Mouse (Mus musculus) kidney, postnatal 25 days (tissue): ENCODE data around the gene Dennd1a.

Experiments used
- DNase-seq, 2 experiments: peaks; one replicate each; pipeline ENCODE4 v3.0.0; 2021; ENCODE audit warnings: mixed read lengths in 2 of 2

Dennd1a gene

DNA sequence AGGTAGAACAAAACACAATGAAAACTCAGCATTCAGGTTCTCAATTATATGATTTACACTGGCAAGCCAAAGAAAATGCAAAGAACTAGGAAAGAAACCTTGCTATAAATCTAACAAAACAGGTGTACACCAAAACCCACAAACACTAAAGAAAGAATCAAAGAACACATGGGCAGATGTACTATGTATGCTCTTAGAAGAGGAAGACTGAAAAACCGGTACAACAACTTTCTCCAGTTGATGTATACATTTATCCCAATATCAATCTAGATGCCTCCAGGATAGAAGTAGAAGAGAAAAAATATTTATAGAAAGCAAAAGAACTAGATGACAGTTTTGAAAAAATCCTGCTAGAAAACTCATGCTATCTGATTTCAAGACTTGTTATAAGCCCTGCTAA lies 184.5 kb downstream of the Dennd1a start:
- DNase-seq = no peak

DNA sequence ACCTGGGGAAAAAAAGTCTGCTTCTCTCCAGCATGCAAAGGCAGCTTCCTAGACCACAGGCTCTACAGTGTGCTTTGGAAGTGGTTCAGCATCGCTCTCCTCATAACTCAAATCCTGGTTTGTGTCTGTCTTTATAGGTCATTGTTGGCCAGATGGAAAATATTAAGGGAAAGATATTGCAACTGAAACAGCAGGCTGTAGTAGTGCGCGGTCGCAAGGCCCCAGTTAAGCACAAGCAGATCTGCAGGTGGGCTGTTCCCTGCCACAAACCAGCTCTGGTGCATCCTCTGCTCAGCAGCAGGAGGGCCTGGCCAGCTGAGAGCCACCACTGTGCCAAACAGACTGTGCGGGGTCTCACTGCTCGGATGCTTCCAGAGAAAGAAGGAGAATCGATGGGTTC lies 186.9 kb downstream of the Dennd1a start:
- DNase-seq = peak in 1 of 2 experiments; percentile 35

DNA sequence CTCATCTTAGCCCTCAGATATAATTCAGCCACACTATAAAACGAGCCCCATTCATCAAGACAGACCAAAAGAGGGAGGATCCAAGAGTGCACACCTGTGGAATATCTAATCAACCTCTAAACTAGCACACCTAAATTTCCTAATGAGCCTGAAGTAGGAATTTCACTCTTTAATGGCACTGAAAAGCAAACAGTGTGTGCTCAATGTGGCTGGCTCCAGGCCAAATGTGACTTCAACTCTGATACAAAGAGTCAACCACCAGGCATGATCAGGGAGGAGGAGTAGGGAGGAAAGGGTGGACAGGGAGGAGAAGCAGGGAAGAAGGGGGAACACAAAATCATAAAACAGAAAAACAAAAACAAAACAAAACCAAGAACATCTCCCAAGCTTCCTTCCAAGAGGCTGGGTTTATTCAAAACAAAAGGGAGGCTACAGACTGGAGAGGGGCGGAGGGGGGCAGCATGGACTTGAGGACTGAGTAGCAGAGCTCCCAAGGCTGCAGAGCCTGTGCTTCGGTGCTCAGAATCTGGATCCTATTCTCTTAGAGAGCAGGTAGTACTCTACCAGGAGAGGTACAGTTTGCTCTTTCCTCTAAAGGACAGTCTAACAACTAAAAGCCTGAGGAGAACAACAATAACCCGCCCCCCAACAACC lies 187.9 kb downstream of the Dennd1a start:
- DNase-seq = peak; percentile 59 to 64

DNA sequence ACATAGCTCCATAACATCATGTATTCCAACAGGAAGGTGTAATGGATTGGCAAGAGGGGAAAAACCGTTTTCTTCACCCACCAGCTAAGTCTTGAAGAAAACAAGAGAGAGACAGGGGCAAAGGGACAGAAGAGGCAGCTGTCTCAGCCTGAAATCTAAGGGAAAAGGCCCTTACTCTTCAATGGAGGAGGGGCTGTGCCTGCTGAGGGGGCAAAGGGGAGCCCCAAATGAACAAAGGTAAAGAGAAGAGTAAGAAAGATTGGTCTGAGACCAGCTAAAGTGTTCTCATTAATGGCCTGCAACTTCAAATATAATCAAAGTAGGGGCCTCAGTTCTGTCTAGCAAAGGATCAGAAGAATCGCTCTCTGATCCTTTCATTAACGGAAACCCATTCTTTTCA lies 189.7 kb downstream of the Dennd1a start:
- no peak for DNase-seq

DNA sequence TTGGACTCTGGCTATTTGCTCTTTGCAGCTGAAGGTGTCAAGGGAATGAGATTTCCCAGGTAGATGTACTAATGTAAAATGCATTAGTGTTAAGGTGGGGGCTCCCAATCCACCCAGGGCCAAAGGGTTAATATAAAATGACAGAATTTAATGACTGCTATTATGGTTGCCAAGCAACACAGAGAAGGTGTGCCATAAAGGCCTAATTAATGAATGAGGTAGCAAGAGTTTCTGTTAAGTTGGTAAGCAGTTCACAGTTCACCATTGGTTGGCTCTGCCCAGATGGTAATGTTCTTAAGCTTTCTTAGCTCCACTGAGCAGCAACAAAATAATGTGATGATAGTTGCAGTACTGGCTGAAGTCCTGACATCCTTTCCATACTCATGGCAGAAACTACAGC lies 190.9 kb downstream of the Dennd1a start:
- DNase-seq = peak in 1 of 2 experiments; percentile 30

DNA sequence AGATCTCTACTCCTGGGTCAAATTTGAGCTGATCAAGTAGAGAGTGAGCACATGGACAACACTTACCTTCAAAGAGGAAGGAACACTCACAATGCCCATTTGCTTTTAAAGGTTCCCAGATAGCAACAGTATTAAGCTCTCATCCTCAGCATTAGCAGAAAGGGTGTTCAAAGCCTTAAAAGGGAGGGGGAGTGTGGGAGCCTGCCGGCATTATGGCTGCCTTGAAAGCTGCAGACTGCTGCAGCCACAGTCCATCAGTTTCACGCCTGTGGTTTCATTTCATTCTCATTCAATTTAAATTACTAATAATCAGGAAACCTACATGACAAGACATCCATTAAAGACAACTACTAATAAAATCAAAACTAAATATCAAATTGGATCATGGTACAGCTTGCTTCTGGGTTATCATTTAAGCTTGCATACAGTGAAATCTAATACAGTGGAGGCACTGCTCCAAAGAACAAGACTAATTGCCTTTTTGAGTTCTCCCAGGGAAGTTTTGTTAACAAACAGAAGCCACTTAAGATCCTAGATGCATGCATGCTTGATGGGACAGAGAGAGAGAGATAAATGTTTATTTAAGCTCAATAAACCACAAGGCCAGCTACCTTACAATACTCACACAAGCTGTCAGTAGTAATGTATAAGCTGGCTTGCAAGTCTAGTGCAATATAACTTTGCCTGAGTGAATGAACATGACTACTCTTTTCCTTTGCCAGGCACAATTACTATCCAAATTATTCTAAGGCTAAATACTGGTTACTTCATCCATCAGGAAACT lies 192.6 kb downstream of the Dennd1a start:
- DNase-seq = no peak

DNA sequence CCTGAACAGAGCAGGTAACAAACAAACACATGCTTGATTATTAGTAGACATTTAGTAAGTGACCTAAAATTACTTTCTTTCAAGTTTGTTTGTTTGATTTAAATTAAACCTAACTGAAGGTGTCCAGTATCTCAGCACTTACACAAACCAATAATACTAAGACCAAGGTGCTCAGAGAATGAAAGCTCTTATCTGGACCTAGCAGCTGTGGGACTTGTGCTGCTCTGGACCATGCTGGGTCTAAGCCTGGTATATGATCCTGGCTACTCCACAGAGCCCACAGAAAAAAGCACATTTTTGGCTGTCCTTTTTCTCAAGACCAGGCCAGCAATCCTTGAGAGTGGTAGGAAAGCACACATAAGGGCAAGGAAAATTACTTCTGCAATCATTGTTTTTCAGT lies 193.2 kb downstream of the Dennd1a start:
- DNase-seq = no peak

DNA sequence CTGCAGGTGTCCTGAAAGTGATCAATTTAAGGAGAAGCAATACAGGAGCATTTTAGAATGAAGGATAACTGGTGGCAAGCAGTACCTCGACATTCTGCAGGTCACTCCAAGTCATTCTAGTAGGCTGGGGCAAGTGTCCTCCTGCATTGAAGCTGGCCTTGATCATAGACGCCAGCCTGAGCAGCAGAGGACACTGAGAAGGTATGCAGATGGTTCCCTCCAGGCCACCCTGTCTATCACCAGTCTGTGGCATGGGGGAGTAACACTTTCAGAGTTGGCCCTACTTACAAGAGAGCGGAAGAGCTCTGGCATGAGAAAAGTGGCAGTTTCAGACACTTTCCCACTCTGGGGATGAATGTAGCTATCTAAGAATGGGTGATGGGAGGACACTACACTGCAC lies 193.9 kb downstream of the Dennd1a start:
- no peak for DNase-seq

DNA sequence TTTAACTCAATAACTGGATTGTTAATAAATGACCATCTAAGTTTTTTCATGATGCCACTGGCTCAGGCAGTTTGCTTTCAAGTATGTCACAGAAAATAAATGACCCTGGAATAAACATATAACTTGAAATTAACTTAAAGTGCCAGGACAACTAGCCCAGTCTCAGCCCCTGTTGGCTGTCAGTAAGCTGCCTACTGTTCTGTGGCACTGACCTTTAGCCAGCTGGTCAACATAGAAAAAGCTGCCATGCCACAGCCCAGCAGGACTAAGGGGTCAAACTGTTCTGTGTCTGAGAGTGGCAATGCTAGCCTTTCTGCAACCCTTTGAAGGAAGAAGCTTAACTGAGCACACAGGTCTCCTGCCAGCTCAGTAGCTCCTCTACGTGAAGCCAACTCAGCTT lies 198.8 kb downstream of the Dennd1a start:
- DNase-seq = peak; percentile 48 to 79

DNA sequence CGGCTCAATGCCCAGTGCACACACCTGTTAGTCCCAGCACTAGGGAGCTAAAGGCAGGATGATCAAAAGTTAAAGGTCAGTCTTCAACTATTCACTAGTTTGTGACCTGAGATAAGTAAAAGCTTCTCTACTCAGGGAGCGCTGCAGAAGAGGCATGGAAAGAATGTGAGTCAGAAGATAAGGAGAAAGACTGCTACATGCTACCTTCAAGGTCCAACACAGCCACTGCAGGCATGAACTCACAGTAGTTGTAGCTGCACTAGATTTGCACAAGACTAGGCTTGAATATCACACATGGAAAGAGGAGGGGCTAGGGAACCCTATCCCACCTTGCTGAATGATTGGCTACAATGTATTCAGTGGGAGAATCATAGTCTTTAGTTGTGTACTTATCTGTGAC lies 202.1 kb downstream of the Dennd1a start:
- DNase-seq = peak; percentile 16 to 43

DNA sequence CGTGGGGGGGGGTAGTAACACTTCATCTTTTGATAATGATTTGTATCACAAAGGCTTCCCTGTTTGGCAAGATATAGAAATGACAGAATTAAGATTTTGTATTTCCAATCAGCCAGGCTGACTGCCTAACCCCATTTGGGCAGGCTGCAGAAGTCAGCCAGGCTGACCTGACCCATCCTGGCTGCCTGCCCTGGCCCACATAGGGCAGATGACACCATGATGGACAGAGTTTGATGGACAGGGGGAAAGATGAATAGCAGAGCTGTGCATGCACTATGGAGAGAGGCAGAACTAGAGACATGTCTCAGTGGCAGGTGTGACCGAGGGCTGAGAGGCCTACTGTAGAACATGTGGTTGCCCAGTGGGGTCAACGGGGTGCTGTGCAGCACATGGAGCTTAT lies 203.9 kb downstream of the Dennd1a start:
- no peak for DNase-seq

DNA sequence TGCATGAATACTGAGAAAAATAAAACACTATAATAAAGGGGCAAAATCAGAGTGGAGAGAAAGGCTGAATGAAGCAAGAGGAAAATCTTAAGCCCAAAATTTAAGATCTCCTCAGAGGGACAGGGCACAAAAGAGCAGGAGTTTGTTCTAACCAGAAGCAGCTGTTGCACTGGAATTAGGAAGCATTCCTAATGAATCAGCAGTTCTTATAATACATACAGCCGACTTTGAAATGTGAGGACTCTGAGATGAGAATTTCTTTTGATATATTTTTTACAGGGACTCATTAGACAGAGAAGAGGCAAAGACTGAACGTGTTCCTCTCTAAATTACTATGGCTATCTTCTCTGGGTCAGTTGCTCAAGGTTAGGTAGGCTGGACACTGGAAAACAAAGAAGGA lies 212.7 kb downstream of the Dennd1a start:
- DNase-seq = no peak

DNA sequence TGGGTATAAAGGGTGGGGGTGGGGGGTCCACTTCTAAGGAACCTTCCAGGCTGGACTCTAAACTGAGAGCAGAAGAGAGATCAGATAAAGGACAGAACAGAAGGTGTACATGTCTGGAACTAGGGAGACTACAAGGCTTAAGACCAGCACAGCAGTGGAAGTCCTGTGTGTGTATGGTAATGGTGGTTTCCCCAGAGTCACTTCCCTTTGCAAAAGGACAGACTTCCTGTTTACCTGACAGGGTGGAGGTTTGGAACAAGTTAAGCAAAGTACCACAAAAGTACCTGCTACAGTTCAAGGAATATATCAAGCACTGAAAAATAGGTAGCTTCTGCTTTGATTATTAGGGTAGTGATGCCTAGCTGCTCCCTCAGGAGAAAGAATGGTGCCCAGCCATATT lies 215.1 kb downstream of the Dennd1a start:
- no peak for DNase-seq

DNA sequence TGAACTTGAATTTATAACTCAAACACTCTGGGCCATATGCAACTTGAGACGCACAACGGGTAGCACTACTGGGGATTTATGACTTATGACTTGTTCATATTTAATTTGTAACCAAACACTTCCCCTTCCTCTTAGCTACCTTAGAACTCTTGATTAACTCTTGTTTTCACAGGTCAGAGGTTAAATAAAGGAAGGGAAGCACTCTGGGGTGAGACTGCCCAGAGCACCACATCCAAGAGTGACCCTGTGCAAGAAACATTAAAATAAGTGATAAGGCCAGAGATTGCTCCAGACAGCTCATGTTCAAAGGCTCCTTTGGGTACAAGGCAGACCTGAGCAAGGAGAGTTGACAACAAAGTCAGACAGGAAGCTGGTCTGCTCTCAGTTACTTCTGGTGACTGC lies 219.0 kb downstream of the Dennd1a start:
- DNase-seq = no peak

DNA sequence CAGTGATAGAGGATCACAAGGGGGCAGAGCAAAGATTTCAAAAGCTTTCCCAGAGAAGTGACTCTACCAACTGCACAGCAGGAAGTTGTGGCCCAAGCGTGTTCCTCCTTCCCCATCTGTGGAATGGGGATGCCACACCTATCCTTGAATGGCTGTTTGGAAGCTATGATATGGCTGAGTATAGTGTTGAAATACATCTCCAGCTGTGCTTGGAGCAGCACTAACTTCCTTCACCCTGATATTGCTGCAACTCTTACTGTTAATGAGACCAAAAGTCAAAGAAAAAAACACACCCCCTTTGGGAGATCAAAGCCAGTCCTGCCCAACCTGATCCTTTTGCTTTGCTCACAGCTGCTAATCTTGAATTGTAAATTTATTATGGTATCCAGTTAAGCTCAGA lies 221.3 kb downstream of the Dennd1a start:
- DNase-seq = no peak

DNA sequence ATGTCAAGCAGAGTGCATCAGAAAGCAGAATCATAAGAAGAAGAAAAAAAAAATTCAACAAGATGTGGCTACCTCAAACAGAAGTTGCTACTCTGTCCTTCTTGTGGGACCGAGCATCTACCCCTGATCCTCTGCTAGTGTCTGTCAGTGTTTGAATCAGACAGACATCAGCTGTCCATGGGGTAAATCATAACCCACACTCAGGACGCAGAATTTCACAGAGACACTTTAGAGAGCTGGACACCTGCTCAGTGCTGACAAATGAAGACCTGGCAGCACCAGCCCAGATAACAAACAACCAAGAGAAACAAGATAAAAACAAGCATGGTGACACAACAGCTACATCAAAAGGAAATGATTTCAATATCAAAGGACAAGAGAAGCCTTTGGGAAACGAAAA lies 222.9 kb downstream of the Dennd1a start:
- no peak for DNase-seq

DNA sequence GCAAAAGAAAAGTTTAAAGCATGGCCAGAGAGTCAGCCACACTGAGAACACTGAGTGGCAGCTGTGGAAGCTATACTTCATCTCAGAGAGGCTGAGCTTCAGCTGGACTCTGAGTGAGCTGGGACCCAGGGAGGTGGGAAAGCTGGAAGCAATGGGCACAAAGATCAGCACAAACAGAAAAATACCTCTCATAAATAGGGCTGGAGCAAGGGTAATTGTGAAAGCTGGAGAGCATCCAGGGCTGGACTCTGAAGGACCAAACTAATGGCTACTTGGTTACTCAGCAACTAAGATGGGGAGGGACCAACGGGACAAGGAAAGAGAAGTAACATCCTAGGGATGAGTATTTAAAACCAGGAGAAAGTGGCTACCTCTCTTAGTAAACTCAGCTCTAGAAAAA lies 225.0 kb downstream of the Dennd1a start:
- DNase-seq = peak; percentile 76 to 80

DNA sequence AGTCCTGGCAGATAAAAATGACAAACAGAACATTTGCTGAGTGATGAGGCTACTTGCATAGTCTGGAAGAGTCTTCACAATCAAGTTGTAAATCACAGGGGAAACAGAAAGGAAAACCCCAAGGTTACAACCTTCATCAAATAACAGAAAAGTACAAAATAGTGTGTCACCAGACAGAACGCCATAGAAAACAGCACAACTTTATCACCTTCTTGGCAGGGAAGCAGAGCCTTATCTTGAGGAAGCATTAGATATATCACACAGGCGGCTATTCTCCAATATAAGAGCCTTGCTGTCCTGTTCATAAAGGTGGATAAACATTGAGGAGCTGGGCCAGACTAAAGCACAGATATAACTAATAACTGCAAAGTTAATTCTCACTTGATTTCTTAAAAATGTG lies 225.7 kb downstream of the Dennd1a start:
- DNase-seq = no peak

DNA sequence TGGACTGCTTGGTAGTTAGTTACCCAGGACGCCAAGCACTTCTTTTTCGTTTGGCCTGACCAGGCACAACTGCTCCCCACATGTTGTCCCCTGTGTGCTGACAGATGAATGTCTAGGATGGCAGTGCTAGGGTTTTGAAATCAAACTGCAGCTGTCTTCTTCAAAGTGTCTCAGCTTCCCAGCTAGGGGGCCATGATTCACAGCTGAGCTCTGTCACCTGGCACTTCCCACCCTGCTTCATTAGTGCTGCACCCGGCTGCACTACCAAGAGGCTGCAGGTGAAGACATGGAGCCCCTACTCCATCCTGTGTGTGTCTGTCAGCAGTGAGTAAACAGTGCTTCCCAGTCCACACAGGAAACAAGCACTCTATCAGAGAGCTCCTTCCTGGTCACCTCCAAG lies 234.8 kb downstream of the Dennd1a start:
- no peak for DNase-seq

DNA sequence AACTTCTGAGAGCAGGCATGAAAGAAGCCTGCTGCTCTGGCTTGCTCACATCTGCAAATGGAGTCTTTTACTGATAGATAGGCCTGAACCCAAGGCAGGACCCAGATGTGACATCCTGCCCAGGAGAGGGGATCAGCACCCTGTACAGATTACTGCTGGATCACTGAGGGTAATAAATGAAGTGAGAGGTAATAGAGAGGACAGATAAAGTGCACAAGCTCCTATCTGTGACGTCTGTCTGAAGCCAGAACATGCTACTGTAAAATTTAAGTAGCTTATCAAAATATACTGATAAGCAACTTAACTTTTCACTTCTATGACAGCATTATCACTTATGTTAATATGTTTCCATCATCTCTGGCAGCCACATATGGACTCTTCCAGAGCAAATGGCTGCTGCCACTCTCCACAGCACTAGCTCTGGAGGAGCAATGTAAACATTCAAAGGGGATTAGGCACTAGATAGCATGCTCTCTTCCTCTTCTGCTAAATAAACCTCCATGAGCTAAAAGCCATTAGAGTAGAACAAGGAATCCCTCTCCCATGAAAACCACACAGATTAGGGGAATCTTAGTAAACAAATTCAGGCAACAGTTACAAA lies 235.6 kb downstream of the Dennd1a start:
- no peak for DNase-seq

DNA sequence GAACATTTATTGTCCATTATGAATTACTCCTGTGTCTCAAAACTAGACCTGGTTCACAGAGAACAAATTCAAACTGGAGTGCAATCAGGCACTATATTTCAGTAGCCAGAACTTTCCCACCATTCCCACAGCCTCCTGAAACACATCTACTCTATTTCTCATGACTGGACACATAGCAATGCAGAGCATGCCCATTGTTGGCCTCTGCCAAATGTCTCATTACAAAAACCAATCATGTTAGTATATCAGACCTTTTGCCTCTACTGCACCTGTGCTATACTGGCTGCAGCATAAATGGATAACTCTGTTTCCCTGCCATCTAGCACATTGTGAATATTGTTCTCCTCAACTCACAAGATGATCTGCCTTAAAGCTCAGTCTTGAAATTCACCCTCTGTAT lies 238.2 kb downstream of the Dennd1a start:
- no peak for DNase-seq

DNA sequence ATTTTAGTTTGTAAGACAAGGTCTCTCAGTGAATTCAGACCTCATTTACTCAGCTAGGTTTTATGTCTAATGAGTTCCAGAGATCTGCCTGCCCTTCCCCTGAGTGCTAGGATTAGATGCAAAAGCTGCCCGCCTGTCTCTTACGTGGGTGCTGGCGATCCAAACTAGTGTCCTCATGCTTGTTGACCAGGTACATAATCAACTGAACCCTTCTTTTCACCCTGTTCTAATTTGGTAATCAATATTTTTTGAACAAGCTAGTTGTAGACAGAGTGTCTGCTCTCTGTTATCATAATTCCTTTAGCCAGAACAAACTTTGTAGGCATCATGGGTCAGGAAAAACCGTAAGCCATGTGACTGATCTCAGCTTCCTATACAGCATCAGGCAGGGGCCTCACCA lies 241.9 kb downstream of the Dennd1a start:
- DNase-seq = no peak

DNA sequence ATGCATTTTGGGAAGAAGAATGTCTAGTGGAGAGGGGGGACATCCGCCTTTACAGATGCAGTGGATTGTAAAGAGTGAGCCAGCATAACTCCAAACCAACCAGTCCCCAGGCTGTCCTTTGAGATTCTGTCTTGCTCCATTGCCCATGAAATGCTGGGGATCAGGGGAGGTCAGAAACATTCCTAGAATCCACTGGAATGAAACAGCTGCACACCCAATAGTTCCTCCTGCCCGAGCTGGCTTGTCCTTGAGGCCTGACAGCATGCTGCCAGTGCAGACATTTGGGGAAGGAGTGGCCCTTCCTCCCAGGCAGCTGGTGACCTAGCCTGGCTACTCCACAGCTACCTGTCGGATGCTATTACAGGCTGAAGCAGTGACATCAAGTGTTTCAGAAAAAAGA lies 246.3 kb downstream of the Dennd1a start:
- peak; percentile 76 to 93 for DNase-seq

DNA sequence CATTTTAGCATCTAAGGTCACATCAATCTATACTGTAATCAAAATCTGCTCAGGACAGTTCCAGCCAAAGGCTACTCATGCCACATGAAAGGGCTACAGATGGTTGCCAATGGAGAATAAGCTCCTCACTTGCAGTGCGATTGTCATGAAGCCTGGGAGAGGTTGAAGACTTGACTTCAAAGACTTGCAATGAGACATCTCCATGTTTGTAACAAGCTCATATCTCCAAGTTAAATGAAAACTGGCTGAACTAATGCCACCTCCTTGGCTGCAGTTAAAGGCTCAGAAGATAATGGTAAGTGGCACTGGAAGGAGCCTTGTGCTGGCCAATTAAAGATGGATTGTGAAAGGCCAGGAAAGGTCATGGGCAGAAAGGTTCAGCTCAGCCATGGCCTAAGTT lies 247.6 kb downstream of the Dennd1a start:
- DNase-seq = no peak
